9 mouse cellular contexts compared by ENCODE assay signal in genomic region chr19:43478891-43479290, GRCm38 (mm10). TPM values are rescaled to one million over a fixed set of nuclear protein-coding genes. Genes with fewer than 3 reads are reported as not detected.
A peak's percentile ranks its signal among the peaks of the same experiment; 100 is the strongest.
DNase-seq lines count a peak whose midpoint lies in the region; ATAC-seq lines count a peak whose summit lies in the region.
"Had no signal": no experiment of that assay in that cellular context is flagged by ENCODE, and none has a peak within 500 bp of the region (broad histone marks: within the 10 kb centered on the region; RNA-seq: fewer than 3 reads in every experiment).

No protein-coding gene starts in this region.

- H3K4me1 ChIP-seq in liver, embryonic 12.5 days = peaks cover 10% of the 10 kb centered on the region

- H3K27me3 ChIP-seq in liver, embryonic 12.5 days (replicated peaks) = peaks cover 23% of the 10 kb centered on the region

- intact Hi-C loops in heart, postnatal 36 days (cut with DNase I) = loop anchor here (10.0 kb wide), 1 partner anchor 454 kb away; no protein-coding TSS in a partner anchor
- intact Hi-C loops in left cerebral cortex, postnatal 4 days (cut with DNase I) = no loop called here

- no peak for ATAC-seq in liver, embryonic 12.5 days
- ATAC-seq in monocyte, adult 5-6 weeks (replicated peaks; ENCODE audit: insufficient number of reproducible peaks, low FRiP score, low TSS enrichment, poor library complexity, severe bottlenecking) = no peak

- H3K36me3 ChIP-seq in liver, embryonic 12.5 days = no peaks in the 10 kb centered on the region

- H3K27ac ChIP-seq in liver, embryonic 12.5 days = no peak overlapping the region

- peak; percentile 75 for DNase-seq in liver
- DNase-seq in adipocyte (ENCODE audit: low spot score) = peak; percentile 84
- peak; percentile 42 to 69 for DNase-seq in cerebellum, postnatal 4 days (ENCODE audit: low spot score in 2 of 2)
- peak; percentile 36 to 47 for DNase-seq in heart, postnatal 36 days
- DNase-seq in left cerebral cortex, postnatal 4 days = peak; percentile 82
- DNase-seq in retina, postnatal 7 days (ENCODE audit: low read depth, low spot score) = peak; percentile 57

- no peak overlapping the region for H3K4me3 ChIP-seq in liver, embryonic 12.5 days

- no peak overlapping the region for H3K9ac ChIP-seq in liver, embryonic 12.5 days

- H3K4me2 ChIP-seq in liver, embryonic 12.5 days = no peak overlapping the region

- 17% methylated on average over 5 of the region's 5 CpGs for WGBS in liver, embryonic 12.5 days (ENCODE audit: insufficient replicate concordance)

- H3K9me3 ChIP-seq in liver, embryonic 12.5 days (replicated peaks) = no peaks in the 10 kb centered on the region

RNA-seq across cellular contexts. Expression of gene Cnnm1, which starts 38.7 kb away (rescaled TPM):
- 0.08 and 0.18 TPM in 2 replicates for polyA plus RNA-seq in liver, embryonic 12.5 days (2016; fragmentation: Nextera tagmentation; extraction: Ambion mirVana)
- total RNA-seq in heart, postnatal 36 days (2021) = not detected
- 10 to 100 TPM; 24.6 to 25.8 TPM for total RNA-seq in left cerebral cortex, postnatal 4 days (2021)
- not detected in 3 replicates for total RNA-seq in monocyte, adult 5-6 weeks (2017)
- total RNA-seq: neutrophil, adult 5-6 weeks had no signal

RNA-seq across cellular contexts. Expression of gene Got1, which starts 45.5 kb away (rescaled TPM):
- 24.0 and 27.6 TPM in 2 replicates for polyA plus RNA-seq in liver, embryonic 12.5 days (2016; fragmentation: Nextera tagmentation; extraction: Ambion mirVana)
- 1,000 to 10,000 TPM in 1 of 2 experiments, 100 to 1,000 TPM in 1; 980 to 1,055 TPM for total RNA-seq in heart, postnatal 36 days (2021)
- 10 to 100 TPM; 75.4 to 89.8 TPM for total RNA-seq in left cerebral cortex, postnatal 4 days (2021)
- total RNA-seq in monocyte, adult 5-6 weeks (2017) = 8.9 to 15.1 TPM (median 11.3 TPM) in 3 replicates

Comparison
In these comparisons a context has a peak if more than half of its experiments do, and no peak if none do; other contexts are left out.
1. RNA of gene Cnnm1, which starts 38.7 kb away (total RNA-seq): 24.6 to 25.8 TPM in left cerebral cortex, postnatal 4 days; not detected in heart, postnatal 36 days and not detected in monocyte, adult 5-6 weeks; every median in the first group is over 10 times any median in the second.
2. RNA of gene Got1, which starts 45.5 kb away (total RNA-seq): 980 to 1,055 TPM in heart, postnatal 36 days; 75.4 to 89.8 TPM in left cerebral cortex, postnatal 4 days and 8.9 to 15.1 TPM in monocyte, adult 5-6 weeks; every median in the first group is over 10 times any median in the second.
3. Peak in every context shown above with its lines, with median percentiles within 50 percentile points of each other: DNase-seq.